Mouse (Mus musculus) heart, postnatal 0 days (tissue): Measurements from ENCODE around the gene Rnf40. TPM values are rescaled to one million over a fixed set of nuclear protein-coding genes. Genes with fewer than 3 reads are reported as not detected.
"Not testable (repeated sequence)": the region's sequence is repeated elsewhere in the genome, so short reads cannot be mapped to it uniquely, and the experiment has no call there.

Experiments
- ATAC-seq: fragments of 200-750 bp; cut with Nextera tagmentation; 2 replicates; pipeline ENCODE4 v1.8.0; 2017; ENCODE audit warnings: low read depth, moderate number of reproducible peaks, moderate library complexity; ENCODE audit not compliant: insufficient read depth
- DNase-seq: peaks from one replicate; pipeline ENCODE4 v3.0.0-alpha.2; 2016; ENCODE audit warnings: low spot score
- H3K27ac ChIP-seq: fragments of 300-500 bp; sonication (generic); 2 replicates; pipeline ENCODE4 v1.5.1; 2014; ENCODE audit warnings: low read depth, mild to moderate bottlenecking
- H3K27me3 ChIP-seq: fragments of 300-500 bp; sonication (generic); 2 replicates; pipeline ENCODE4 v1.6.1; 2014; ENCODE audit warnings: low read length, mixed read lengths; ENCODE audit not compliant: control insufficient read depth, insufficient read depth
- H3K36me3 ChIP-seq: fragments of 300-500 bp; sonication (generic); replicated peaks from 2 replicates; pipeline ENCODE4 v1.6.1; 2014; ENCODE audit warnings: low read length, mixed read lengths; ENCODE audit not compliant: control insufficient read depth, insufficient read depth
- H3K4me1 ChIP-seq: fragments of 300-500 bp; sonication (generic); 2 replicates; pipeline ENCODE4 v1.6.1; 2014; ENCODE audit warnings: antibody characterized with exemption; ENCODE audit not compliant: control insufficient read depth, insufficient read depth
- H3K4me2 ChIP-seq: fragments of 300-500 bp; sonication (generic); 2 replicates; pipeline ENCODE4 v1.6.1; 2014; ENCODE audit warnings: low read depth, mild to moderate bottlenecking, low read length, moderate library complexity
- H3K4me3 ChIP-seq: fragments of 300-500 bp; sonication (generic); 2 replicates; pipeline ENCODE4 v1.5.1; 2014; ENCODE audit warnings: low read depth, low read length
- H3K9ac ChIP-seq: fragments of 300-500 bp; sonication (generic); replicated peaks from 2 replicates; pipeline ENCODE4 v1.6.1; 2014; ENCODE audit warnings: low read depth, low read length, mixed read lengths
- H3K9me3 ChIP-seq: fragments of 300-500 bp; sonication (generic); replicated peaks from 2 replicates; pipeline ENCODE4 v1.6.1; 2016; ENCODE audit warnings: low read length; ENCODE audit not compliant: control insufficient read depth
- CTCF ChIP-seq: IDR thresholded peaks from 2 replicates; pipeline ENCODE4 v1.5.1; 2016; ENCODE audit warnings: antibody characterized with exemption, control low read depth, low read depth
- EP300 ChIP-seq: IDR thresholded peaks from 2 replicates; pipeline ENCODE4 v1.6.1; 2016; ENCODE audit warnings: antibody characterized with exemption, low read depth
- WGBS: fragments of 180-500 bp; shearing (Covaris S2); extraction: QIAGEN DNeasy Blood & Tissue Kit; methylation state at CpG from one replicate; pipeline ENCODE4 v1.1.7; 2014; 5-methylcytosine and 5-hydroxymethylcytosine counted together
- polyA plus RNA-seq: library from polyadenylated mRNA; unstranded; fragments of >200 nt; fragmentation: Nextera tagmentation; extraction: Ambion mirVana; gene quantifications from 2 replicates; pipeline ENCODE4 v1.2.1, GENCODE M21; 2015
- total RNA-seq: library from RNA; depleted of rRNA; stranded (reverse); fragments of >200 nt; gene quantifications from 2 replicates; pipeline ENCODE4 v1.2.3, GENCODE M21; 2014; ENCODE audit warnings: low replicate concordance

Rnf40 gene
- total and polyA plus RNA-seq, 2 experiments from 2014 or later, result 20.7 to 23.1 TPM

- H3K4me2 ChIP-seq, result peak overlapping the region; percentile 95
- no peaks in the 10 kb centered on the region for H3K9me3 ChIP-seq
- H3K4me1 ChIP-seq, result peaks cover 9% of the 10 kb centered on the region
- no peaks in the 10 kb centered on the region for H3K27me3 ChIP-seq
- H3K9ac ChIP-seq, result peak overlapping the region; percentile 96
- peak overlapping the region; percentile 94 for H3K4me3 ChIP-seq
- peak; percentile 77 for ATAC-seq
- DNase-seq, result peak; percentile 46
- H3K27ac ChIP-seq, result peak overlapping the region; percentile 96
- WGBS, result 0% methylated on average over 11 of the region's 44 CpGs
- no peak for TF ChIP-seq CTCF
- no peak for TF ChIP-seq EP300
- peaks cover 36% of the 10 kb centered on the region for H3K36me3 ChIP-seq
Measured at GRCm38 (mm10) chr7:127614511-127614890, 25.9 kb downstream of the Rnf40 start.

- H3K9me3 ChIP-seq, result no peaks in the 10 kb centered on the region
- no peaks in the 10 kb centered on the region for H3K27me3 ChIP-seq
- peak; percentile 80 for DNase-seq
- H3K4me1 ChIP-seq, result peaks cover 9% of the 10 kb centered on the region
- peak; percentile 88 for ATAC-seq
- under 1% methylated on average over 45 of the region's 50 CpGs for WGBS
- peak within 1 kb of the TSS; percentile 95 for H3K4me2 ChIP-seq
- peak within 1 kb of the TSS; percentile 94 for H3K4me3 ChIP-seq
- peak within 1 kb of the TSS; percentile 96 for H3K27ac ChIP-seq
- no peak; the same call in 1 of the 2 replicates for TF ChIP-seq EP300
- peaks cover 29% of the 10 kb centered on the region for H3K36me3 ChIP-seq
- H3K9ac ChIP-seq, result peak within 1 kb of the TSS; percentile 96
Measured at GRCm38 (mm10) chr7:127614891-127615843, 26.6 kb downstream of the Rnf40 start, which contains the start of gene Zfp629. Zfp629 (minus strand) TSS chr7:127615797.

- 65% methylated on average over 1 of the region's 1 CpGs for WGBS
- DNase-seq (no peak), ATAC-seq (no peak)
- Histone ChIP-seq H3K9ac (no peak overlapping the region), H3K36me3 (peaks cover 17% of the 10 kb centered on the region), H3K9me3 (no peaks in the 10 kb centered on the region), H3K4me3 (no peak overlapping the region), H3K27me3 (no peaks in the 10 kb centered on the region), H3K27ac (peak overlapping the region; percentile 0; the same call in 1 of the 2 replicates), H3K4me2 (no peak overlapping the region), H3K4me1 (peaks cover 9% of the 10 kb centered on the region)
- TF ChIP-seq EP300 (no peak), CTCF (no peak)
Measured at GRCm38 (mm10) chr7:127616336-127616735, 27.8 kb downstream of the Rnf40 start.

- Histone ChIP-seq H3K4me2 (no peak overlapping the region), H3K36me3 (peaks cover 12% of the 10 kb centered on the region), H3K27me3 (no peaks in the 10 kb centered on the region), H3K9ac (no peak overlapping the region), H3K27ac (peak overlapping the region; percentile 0; the same call in 1 of the 2 replicates), H3K4me3 (no peak overlapping the region), H3K9me3 (no peaks in the 10 kb centered on the region), H3K4me1 (peaks cover 9% of the 10 kb centered on the region)
- DNase-seq (no peak), ATAC-seq (no peak)
- TF ChIP-seq EP300, result no peak
- no peak for TF ChIP-seq CTCF
- WGBS, result 57% methylated on average over 1 of the region's 1 CpGs
Measured at GRCm38 (mm10) chr7:127616881-127617280, 28.3 kb downstream of the Rnf40 start.

- no peaks in the 10 kb centered on the region for H3K9me3 ChIP-seq
- no peak for TF ChIP-seq EP300
- no peak for TF ChIP-seq CTCF
- H3K36me3 ChIP-seq, result 0 out of 2 replicates have a peak, but pooled peaks cover under 1% of the 10 kb centered on the region
- no peak for DNase-seq
- H3K4me3 ChIP-seq, result no peak overlapping the region
- no peak overlapping the region for H3K4me2 ChIP-seq
- peak overlapping the region; percentile 50; the same call in 1 of the 2 replicates for H3K27ac ChIP-seq
- H3K9ac ChIP-seq, result no peak overlapping the region
- ATAC-seq, result no peak
- WGBS, result 65% methylated on average over 2 of the region's 2 CpGs
- H3K4me1 ChIP-seq, result peaks cover 9% of the 10 kb centered on the region
- H3K27me3 ChIP-seq, result no peaks in the 10 kb centered on the region
Measured at GRCm38 (mm10) chr7:127617962-127618361, 29.4 kb downstream of the Rnf40 start.

GRCm38 (mm10) chr7:127618402-127618801 lies 29.8 kb downstream of the Rnf40 start:
- H3K4me1 ChIP-seq, H3K36me3 ChIP-seq, ATAC-seq, H3K27ac ChIP-seq, H3K27me3 ChIP-seq, H3K9ac ChIP-seq, H3K4me3 ChIP-seq, DNase-seq, H3K9me3 ChIP-seq, H3K4me2 ChIP-seq: not testable (repeated sequence)
- 83% methylated on average over 7 of the region's 8 CpGs for WGBS
